Mouse (Mus musculus) MEL (cell line): Measurements from ENCODE around the gene Tvp23a. TPM values are rescaled to one million over a fixed set of nuclear protein-coding genes. Genes with fewer than 3 reads are reported as not detected.

ENCODE experiments used
- DNase-seq: peaks from one replicate; pipeline ENCODE4 v3.0.0; 2011; ENCODE audit warnings: low read depth, low spot score
- H3K27ac ChIP-seq: 2 replicates; pipeline ENCODE4 v1.5.1; 2012; ENCODE audit warnings: low read depth, mild to moderate bottlenecking, control low read depth, low read length, moderate library complexity; ENCODE audit not compliant: control insufficient read depth
- H3K27me3 ChIP-seq, 2 experiments: fragments of 150-350 bp in 1 of 2; sonication (generic) in 1 of 2; 2 replicates each; pipeline ENCODE4 v1.6.1; 2012; ENCODE audit warnings: low read length in 2 of 2, mild to moderate bottlenecking in 2 of 2, improper control_type of control experiment in 1 of 2, moderate library complexity in 1 of 2; ENCODE audit not compliant: insufficient read depth in 2 of 2, control insufficient read depth in 1 of 2
- H3K36me3 ChIP-seq, 2 experiments: 2 replicates each; pipeline ENCODE4 v1.6.1; 2012 to 2014; ENCODE audit warnings: low read length in 2 of 2, improper control_type of control experiment in 1 of 2, inconsistent platforms in 1 of 2, mild to moderate bottlenecking in 1 of 2; ENCODE audit not compliant: insufficient read depth in 2 of 2, control insufficient read depth in 1 of 2
- H3K4me1 ChIP-seq, 2 experiments: fragments of 150-350 bp in 1 of 2; sonication (generic) in 1 of 2; 2 replicates each; pipeline ENCODE4 v1.6.1; 2012; ENCODE audit warnings: low read length in 2 of 2, improper control_type of control experiment in 1 of 2, mild to moderate bottlenecking in 1 of 2; ENCODE audit not compliant: insufficient read depth in 2 of 2, control insufficient read depth in 1 of 2
- H3K4me3 ChIP-seq, 2 experiments: fragments of 150-350 bp in 1 of 2; sonication (generic) in 1 of 2; 2 replicates each; pipeline ENCODE4 v1.5.1; 2012; ENCODE audit warnings: low read depth in 2 of 2, low read length in 2 of 2, mild to moderate bottlenecking in 2 of 2, moderate library complexity in 2 of 2, control low read depth in 1 of 2, improper control_type of control experiment in 1 of 2; ENCODE audit not compliant: control insufficient read depth in 1 of 2, insufficient read depth in 1 of 2
- H3K79me2 ChIP-seq: 2 replicates; pipeline ENCODE4 v1.6.1; 2012; ENCODE audit warnings: mild to moderate bottlenecking, low read length, moderate library complexity; ENCODE audit not compliant: control insufficient read depth, poor library complexity, insufficient read depth
- H3K9ac ChIP-seq: 2 replicates; pipeline ENCODE4 v1.6.1; 2012; ENCODE audit warnings: low read depth, mild to moderate bottlenecking, control low read depth, low read length, moderate library complexity; ENCODE audit not compliant: control insufficient read depth, poor library complexity, severe bottlenecking
- H3K9me3 ChIP-seq: fragments of 150-350 bp; sonication (generic); replicated peaks from 2 replicates; pipeline ENCODE4 v1.6.1; 2012; ENCODE audit warnings: mild to moderate bottlenecking, low read length, improper control_type of control experiment, moderate library complexity; ENCODE audit not compliant: insufficient read depth
- BHLHE40 ChIP-seq: IDR thresholded peaks from 2 replicates; pipeline ENCODE4 v1.6.1; 2012; ENCODE audit warnings: low read depth, mild to moderate bottlenecking, inconsistent platforms, low read length, improper control_type of control experiment, borderline replicate concordance
- CHD1 ChIP-seq: IDR thresholded peaks from 2 replicates; pipeline ENCODE4 v1.6.1; 2012; ENCODE audit warnings: low read depth, mild to moderate bottlenecking, inconsistent platforms, low read length, improper control_type of control experiment
- CTCF ChIP-seq, 3 experiments: IDR thresholded peaks in 2 of 3; conservative IDR thresholded peaks in 1 of 3; 2 replicates each; pipeline ENCODE4 v1.5.1; 2011 to 2012; ENCODE audit warnings: low read length in 3 of 3, low read depth in 2 of 3, mild to moderate bottlenecking in 2 of 3, improper control_type of control experiment in 1 of 3, inconsistent platforms in 1 of 3, mixed read lengths in 1 of 3, moderate library complexity in 1 of 3; ENCODE audit not compliant: control insufficient read depth in 1 of 3, insufficient read depth in 1 of 3, poor library complexity in 1 of 3, severe bottlenecking in 1 of 3
- JUND ChIP-seq: IDR thresholded peaks from 2 replicates; pipeline ENCODE4 v1.6.1; 2011; ENCODE audit warnings: low read depth, mild to moderate bottlenecking, improper control_type of control experiment, low read length
- KAT2A ChIP-seq: conservative IDR thresholded peaks from 2 replicates; pipeline ENCODE4 v1.6.1; 2012; ENCODE audit warnings: low read depth, low read length, improper control_type of control experiment, inconsistent platforms
- MAFK ChIP-seq: IDR thresholded peaks from 2 replicates; pipeline ENCODE4 v1.6.1; 2011; ENCODE audit warnings: low read depth, mild to moderate bottlenecking, low read length, improper control_type of control experiment, borderline replicate concordance
- MEF2A ChIP-seq: IDR thresholded peaks from 2 replicates; pipeline ENCODE4 v1.6.1; 2014; ENCODE audit warnings: low read depth, mild to moderate bottlenecking, inconsistent platforms, low read length, improper control_type of control experiment; ENCODE audit not compliant: poor library complexity, insufficient replicate concordance, severe bottlenecking; ENCODE audit errors: extremely low read depth
- NELFE ChIP-seq: IDR thresholded peaks from 2 replicates; pipeline ENCODE4 v1.6.1; 2011; ENCODE audit warnings: low read depth, low read length, improper control_type of control experiment
- NRF1 ChIP-seq: IDR thresholded peaks from 2 replicates; pipeline ENCODE4 v1.6.1; 2014; ENCODE audit warnings: low read depth, mild to moderate bottlenecking, inconsistent platforms, low read length, improper control_type of control experiment, moderate library complexity; ENCODE audit not compliant: poor library complexity, insufficient read depth, severe bottlenecking
- POLR2AphosphoS5 ChIP-seq: IDR thresholded peaks from 2 replicates; pipeline ENCODE4 v1.6.1; 2012; ENCODE audit warnings: low read depth, borderline replicate concordance, mild to moderate bottlenecking, inconsistent platforms, low read length, moderate library complexity, mixed read lengths
- RAD21 ChIP-seq: IDR thresholded peaks from 2 replicates; pipeline ENCODE4 v1.6.1; 2011; ENCODE audit warnings: mild to moderate bottlenecking, low read depth, low read length, improper control_type of control experiment
- SIN3A ChIP-seq: IDR thresholded peaks from 2 replicates; pipeline ENCODE4 v1.6.1; 2012; ENCODE audit warnings: low read length, improper control_type of control experiment, inconsistent platforms
- SMC3 ChIP-seq: IDR thresholded peaks from 2 replicates; pipeline ENCODE4 v1.6.1; 2011; ENCODE audit warnings: low read depth, low read length, improper control_type of control experiment
- TCF12 ChIP-seq: IDR thresholded peaks from 2 replicates; pipeline ENCODE4 v1.6.1; 2014; ENCODE audit warnings: low read depth, mild to moderate bottlenecking, inconsistent platforms, low read length, improper control_type of control experiment, moderate library complexity
- UBTF ChIP-seq: IDR thresholded peaks from 2 replicates; pipeline ENCODE4 v1.6.1; 2012; ENCODE audit warnings: low read depth, mild to moderate bottlenecking, inconsistent platforms, low read length, improper control_type of control experiment, moderate library complexity, borderline replicate concordance; ENCODE audit not compliant: insufficient read depth
- USF2 ChIP-seq, 2 experiments: IDR thresholded peaks; 2 replicates each; pipeline ENCODE4 v1.6.1; 2011 to 2012; ENCODE audit warnings: improper control_type of control experiment in 2 of 2, low read length in 2 of 2, borderline replicate concordance in 1 of 2, inconsistent platforms in 1 of 2, low read depth in 1 of 2, mild to moderate bottlenecking in 1 of 2; ENCODE audit not compliant: insufficient read depth in 1 of 2
- ZKSCAN1 ChIP-seq: IDR thresholded peaks from 2 replicates; pipeline ENCODE4 v1.6.1; 2012; ENCODE audit warnings: low read depth, mild to moderate bottlenecking, inconsistent platforms, low read length, improper control_type of control experiment, moderate library complexity
- ZNF384 ChIP-seq: IDR thresholded peaks from 2 replicates; pipeline ENCODE4 v1.6.1; 2012; ENCODE audit warnings: low read depth, mild to moderate bottlenecking, inconsistent platforms, low read length, improper control_type of control experiment
- polyA plus RNA-seq, 2 experiments: library from polyadenylated mRNA; stranded (reverse) in 1 of 2; unstranded in 1 of 2; fragments of >175 nt in 1 of 2; fragments of >200 nt in 1 of 2; gene quantifications; 2 replicates each; pipeline versions ENCODE4 v1.2.1 to v1.2.4; 2012; ENCODE audit warnings: low replicate concordance in 2 of 2, low read depth in 1 of 2; ENCODE audit not compliant: insufficient read length in 2 of 2, insufficient read depth in 1 of 2, missing spikeins in 1 of 2
- total RNA-seq: library from RNA; depleted of rRNA; stranded (reverse); fragments of 300-350 nt; gene quantifications from 2 replicates; pipeline ENCODE4 v1.2.3, GENCODE M21; 2012

The Tvp23a gene
- total and polyA plus RNA-seq, 3 experiments = 0.31 to 0.81 TPM; not detected in 1

DNA sequence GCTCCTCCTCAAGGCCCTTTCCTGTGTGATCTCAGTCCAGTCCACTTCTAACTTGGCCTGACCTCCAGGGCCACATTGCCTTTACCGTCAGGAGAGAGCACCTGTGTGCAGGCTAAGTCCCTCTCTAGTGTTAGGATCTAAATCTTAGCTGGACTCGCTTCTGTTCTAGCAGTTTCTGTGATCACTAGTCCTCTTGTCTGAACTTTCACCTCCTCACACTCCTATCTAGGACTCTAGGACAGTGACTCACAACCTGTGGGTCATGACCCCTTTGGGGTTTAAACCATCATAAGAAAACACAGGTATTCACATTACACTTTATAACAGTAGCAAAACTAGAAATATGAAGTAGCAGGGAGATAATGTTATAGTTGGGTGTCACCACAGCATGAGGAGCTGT lies 4.7 kb upstream of the Tvp23a start:
- no peaks in the 10 kb centered on the region for H3K4me1 ChIP-seq
- no peaks in the 10 kb centered on the region for H3K9me3 ChIP-seq
- H3K9ac ChIP-seq = no peak overlapping the region
- DNase-seq = no peak
- no peak for TF ChIP-seq UBTF
- no peak for TF ChIP-seq CTCF (IDR thresholded peaks at IDR 0.05 in 2 of 3, conservative IDR thresholded peaks at IDR 0.05 in 1 of 3; ENCODE audit: control insufficient read depth in 1 of 3, insufficient read depth in 1 of 3, low read depth in 2 of 3, low read length in 3 of 3, poor library complexity in 1 of 3, severe bottlenecking in 1 of 3)
- TF ChIP-seq MEF2A = no peak
- TF ChIP-seq JUND = no peak
- TF ChIP-seq TCF12 = no peak
- no peak for TF ChIP-seq MAFK
- TF ChIP-seq POLR2AphosphoS5 = no peak
- TF ChIP-seq RAD21 = no peak
- TF ChIP-seq USF2 (IDR thresholded peaks at IDR 0.05; ENCODE audit: borderline replicate concordance in 1 of 2, insufficient read depth in 1 of 2, low read depth in 1 of 2, low read length in 2 of 2) = no peak
- no peak for TF ChIP-seq KAT2A
- H3K79me2 ChIP-seq = no peaks in the 10 kb centered on the region
- H3K27me3 ChIP-seq = 0 out of 4 replicates have a peak, but pooled peaks cover 0 to 2% of the 10 kb centered on the region in 2 experiments
- H3K27ac ChIP-seq = no peak overlapping the region
- H3K36me3 ChIP-seq = no peaks in the 10 kb centered on the region
- no peak overlapping the region for H3K4me3 ChIP-seq

GRCm38 (mm10) chr16:10448931-10449330 lies 1.8 kb upstream of the Tvp23a start:
- no peaks in the 10 kb centered on the region for H3K36me3 ChIP-seq
- 0 out of 4 replicates have a peak, but pooled peaks cover 0 to 2% of the 10 kb centered on the region in 2 experiments for H3K27me3 ChIP-seq
- DNase-seq = no peak
- H3K9ac ChIP-seq = no peak overlapping the region
- H3K4me3 ChIP-seq = no peak overlapping the region
- H3K79me2 ChIP-seq = no peaks in the 10 kb centered on the region
- H3K4me1 ChIP-seq = no peaks in the 10 kb centered on the region
- H3K27ac ChIP-seq = no peak overlapping the region
- H3K9me3 ChIP-seq = no peaks in the 10 kb centered on the region
- no peak for TF ChIP-seq ZKSCAN1

- Histone ChIP-seq H3K9ac (no peak overlapping the region), H3K9me3 (no peaks in the 10 kb centered on the region), H3K4me3 (no peak overlapping the region)
These were observed 619 bp upstream of the Tvp23a start for GRCm38 (mm10) chr16:10447781-10448180.

More at GRCm38 (mm10) chr16:10447781-10448180, 619 bp upstream of the Tvp23a start:
- H3K27me3 ChIP-seq = 0 out of 4 replicates have a peak, but pooled peaks cover 0 to 2% of the 10 kb centered on the region in 2 experiments
- no peaks in the 10 kb centered on the region for H3K4me1 ChIP-seq
- no peak for TF ChIP-seq SMC3
- TF ChIP-seq NRF1 = no peak
- TF ChIP-seq BHLHE40 = no peak
- no peak for TF ChIP-seq CHD1
- no peak for TF ChIP-seq POLR2AphosphoS5
- no peak for TF ChIP-seq NELFE
- no peak for TF ChIP-seq JUND
- TF ChIP-seq ZNF384 = no peak
- no peak for TF ChIP-seq SIN3A
- H3K27ac ChIP-seq = no peak overlapping the region
- no peak for DNase-seq
- no peaks in the 10 kb centered on the region for H3K36me3 ChIP-seq
- no peaks in the 10 kb centered on the region for H3K79me2 ChIP-seq
